Mouse (Mus musculus) heart, postnatal 25 days (tissue): ENCODE measurements around the gene Lrtm2. TPM values are rescaled to one million over a fixed set of nuclear protein-coding genes. Genes with fewer than 3 reads are reported as not detected.

ENCODE experiments used
- DNase-seq: peaks from one replicate; pipeline ENCODE4 v3.0.0; 2022; ENCODE audit warnings: low spot score
- intact Hi-C: fragments of 180-260 bp; cut with DNase I; formaldehyde crosslinking; loops from one replicate; pipeline ENCODE4 v1.15.1; 2025
- total RNA-seq, 2 experiments: library from RNA; stranded (reverse); gene quantifications; 2 replicates each; pipeline ENCODE4 v1.2.3; 2021

Gene Lrtm2
- total RNA-seq, 2 experiments from 2014 or later, result 0.10 to 0.28 TPM

- intact Hi-C loops, result no loop called here
Observed at GRCm38 (mm10) chr6:119307867-119308413, 22.6 kb downstream of the Lrtm2 start.

GRCm38 (mm10) chr6:119303331-119303730 is 27.2 kb downstream of the Lrtm2 start:
- intact Hi-C loops, result no loop called here
- DNase-seq, result no peak

More at GRCm38 (mm10) chr6:119307867-119308413, 22.6 kb downstream of the Lrtm2 start:
- DNase-seq, result no peak

- intact Hi-C loops, result no loop called here
- no peak for DNase-seq
Observed at GRCm38 (mm10) chr6:119301310-119301709, 29.3 kb downstream of the Lrtm2 start.

- DNase-seq, result no peak
- intact Hi-C loops, result no loop called here
Observed at GRCm38 (mm10) chr6:119280761-119281160, 49.8 kb downstream of the Lrtm2 start.

GRCm38 (mm10) chr6:119276713-119277112 is 53.9 kb downstream of the Lrtm2 start:
- DNase-seq, result no peak
- intact Hi-C loops, result no loop called here

Other genes with a start within 250 kb of the Lrtm2 start
- 1 to 10 TPM; 2.6 to 3.3 TPM for gene Dcp1b, start 155.5 kb downstream of the Lrtm2 start, total RNA-seq
- gene Cacna1c, start 134.3 kb downstream of the Lrtm2 start, total RNA-seq, result 100 to 1,000 TPM; 182 to 191 TPM
- gene Cacna2d4, start 94.2 kb downstream of the Lrtm2 start, total RNA-seq, result not detected
- gene Adipor2, start 86.9 kb upstream of the Lrtm2 start, total RNA-seq, result 10 to 100 TPM; 56.1 to 58.0 TPM
- 10 to 100 TPM; 15.4 to 15.6 TPM for gene Fbxl14, start 148.9 kb upstream of the Lrtm2 start, total RNA-seq
- gene Wnt5b, start 213.6 kb upstream of the Lrtm2 start, total RNA-seq, result 1 to 10 TPM; 3.1 to 3.6 TPM